Mouse (Mus musculus) cerebellum, postnatal 25 days (tissue): ENCODE data around the gene Rfc5.
"Not testable (repeated sequence)": the region's sequence is repeated elsewhere in the genome, so short reads cannot be mapped to it uniquely, and the experiment has no call there.

Experiments used
- DNase-seq, 2 experiments: peaks; one replicate each; pipeline ENCODE4 v3.0.0; 2021; ENCODE audit warnings: mixed read lengths in 2 of 2

Rfc5 gene

GRCm38 (mm10) chr5:117347011-117347410, 41.8 kb downstream of the Rfc5 start:
- DNase-seq = no peak

GRCm38 (mm10) chr5:117346281-117346680, 42.6 kb downstream of the Rfc5 start:
- DNase-seq = no peak

GRCm38 (mm10) chr5:117345432-117345976, 43.3 kb downstream of the Rfc5 start:
- no peak for DNase-seq

- DNase-seq = not testable (repeated sequence)
Measured at GRCm38 (mm10) chr5:117344496-117344895, 44.4 kb downstream of the Rfc5 start.

- no peak for DNase-seq
Measured at GRCm38 (mm10) chr5:117341896-117342295, 47.0 kb downstream of the Rfc5 start.

- no peak for DNase-seq
Measured at GRCm38 (mm10) chr5:117340081-117340480, 48.8 kb downstream of the Rfc5 start.

GRCm38 (mm10) chr5:117338503-117338902, 50.3 kb downstream of the Rfc5 start:
- no peak for DNase-seq

GRCm38 (mm10) chr5:117337999-117338398, 50.8 kb downstream of the Rfc5 start:
- no peak for DNase-seq

GRCm38 (mm10) chr5:117330457-117330856, 58.4 kb downstream of the Rfc5 start:
- no peak for DNase-seq
